ENCODE assay signal across 13 mouse cellular contexts in the genomic region with DNA sequence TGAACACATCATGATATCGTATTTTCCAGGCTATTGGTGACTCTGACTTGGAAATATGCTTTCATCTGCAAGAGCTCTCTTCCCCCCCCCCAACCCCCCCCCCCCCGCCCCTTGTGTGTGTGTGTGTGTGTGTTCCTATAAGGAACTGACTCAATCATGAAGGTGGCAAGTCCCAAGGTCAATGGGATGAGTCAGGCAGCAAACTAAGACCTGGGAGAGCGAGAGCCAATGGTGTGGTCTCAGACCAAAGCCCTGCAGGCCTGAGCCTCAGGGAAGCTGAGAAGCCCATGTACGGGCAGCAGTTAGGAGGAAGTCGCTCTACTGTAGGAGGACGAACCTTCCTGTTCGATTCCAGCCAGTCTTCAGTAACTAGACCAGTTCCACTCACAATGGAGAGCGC.
"Had no signal": no experiment of that assay in that cellular context is flagged by ENCODE, and none has a peak within 500 bp of the region (broad histone marks: within the 10 kb centered on the region; RNA-seq: fewer than 3 reads in every experiment).

No protein-coding gene starts in this region.

- H3K27ac ChIP-seq: limb, embryonic 13.5 days; liver, embryonic 14.5 days; midbrain, embryonic 10.5 days; neural tube, embryonic 15.5 days had no signal

- H3K4me2 ChIP-seq: limb, embryonic 13.5 days; neural tube, embryonic 15.5 days had no signal

- H3K36me3 ChIP-seq: limb, embryonic 13.5 days; midbrain, embryonic 10.5 days; neural tube, embryonic 15.5 days had no signal

- H3K9ac ChIP-seq: limb, embryonic 13.5 days; liver, embryonic 14.5 days; neural tube, embryonic 15.5 days had no signal

- DNase-seq: kidney, postnatal 10 days; lung, adult 18-20 months; lung, postnatal 4 days; midbrain, embryonic 14.5 days; right cerebral cortex, adult 18-20 months; right cerebral cortex, postnatal 25 days; thymus, adult 18-20 months; thymus, postnatal 14 days had no signal

- H3K4me3 ChIP-seq: limb, embryonic 13.5 days; midbrain, embryonic 10.5 days; myocyte; neural tube, embryonic 15.5 days had no signal

- H3K27me3 ChIP-seq: limb, embryonic 13.5 days; neural tube, embryonic 15.5 days had no signal

- H3K9me3 ChIP-seq: limb, embryonic 13.5 days; midbrain, embryonic 10.5 days; neural tube, embryonic 15.5 days had no signal
